Mouse (Mus musculus) 3134 (cell line): ENCODE measurements at regions not wholly inside any gene's neighbourhood (a gene's known extent, or its start where the extent isn't known, plus 50 kb on each side); places are given as distances from the start of the nearest gene placed in this dataset.
"Not testable (repeated sequence)": the region's sequence is repeated elsewhere in the genome, so short reads cannot be mapped to it uniquely, and the experiment has no call there.

ENCODE experiments used
- DNase-seq: peaks from one replicate; pipeline ENCODE4 v3.0.0-alpha.2; 2011; ENCODE audit warnings: low spot score; ENCODE audit not compliant: insufficient read length; ENCODE audit errors: extremely low read depth

DNA sequence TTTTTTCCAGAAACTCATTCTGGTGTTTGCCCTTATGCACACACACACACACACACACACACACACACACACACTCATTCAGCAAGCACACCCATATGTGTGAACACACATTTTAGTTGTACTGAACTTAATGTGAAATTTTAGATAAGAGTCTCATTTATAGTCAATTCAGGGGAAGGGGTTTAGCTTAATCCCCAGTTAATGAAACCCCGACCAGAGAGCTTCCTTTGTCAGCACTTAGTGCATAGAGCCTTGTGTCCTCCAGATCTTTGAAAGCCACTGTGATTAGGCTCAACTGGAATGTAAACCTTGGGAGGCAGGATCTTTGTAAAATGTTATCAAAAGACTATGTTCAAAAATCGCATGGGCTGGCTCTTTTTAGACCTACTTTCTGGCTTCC, 53.4 kb downstream of the Rps12 start:
- no peak for DNase-seq

DNA sequence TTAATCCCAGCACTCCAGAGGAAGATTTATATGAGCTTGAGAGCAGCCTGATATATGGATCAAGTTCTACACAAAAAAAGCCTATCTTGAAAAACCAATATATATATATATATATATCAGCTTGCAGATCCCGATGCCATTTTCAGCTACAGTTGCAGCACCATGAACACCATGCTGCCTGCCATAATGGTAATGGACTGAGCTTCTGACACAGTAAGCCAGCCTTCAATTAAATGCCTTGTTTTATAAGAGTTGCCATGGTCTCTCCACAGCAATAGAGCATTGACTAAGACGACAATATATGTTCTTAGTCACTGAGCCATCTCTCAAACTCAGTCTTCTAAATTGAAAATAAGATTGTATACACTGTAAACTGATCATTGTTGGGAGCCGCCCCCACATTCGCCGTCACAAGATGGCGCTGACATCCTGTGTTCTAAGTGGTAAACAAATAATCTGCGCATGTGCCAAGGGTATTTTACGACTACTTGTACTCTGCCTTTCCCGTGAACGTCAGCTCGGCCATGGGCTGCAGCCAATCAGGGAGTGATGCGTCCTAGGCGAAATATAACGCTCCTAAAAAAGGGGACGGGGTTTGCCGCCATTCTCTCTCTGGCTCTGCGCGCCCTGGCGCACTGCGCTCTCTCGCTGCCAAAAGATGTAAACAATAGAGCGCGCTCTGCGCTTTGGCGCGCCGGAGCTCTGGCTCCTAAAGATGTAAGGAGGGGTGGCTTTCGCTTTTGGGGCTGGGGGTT, 60.9 kb downstream of the Rps12 start:
- not testable (repeated sequence) for DNase-seq

DNA sequence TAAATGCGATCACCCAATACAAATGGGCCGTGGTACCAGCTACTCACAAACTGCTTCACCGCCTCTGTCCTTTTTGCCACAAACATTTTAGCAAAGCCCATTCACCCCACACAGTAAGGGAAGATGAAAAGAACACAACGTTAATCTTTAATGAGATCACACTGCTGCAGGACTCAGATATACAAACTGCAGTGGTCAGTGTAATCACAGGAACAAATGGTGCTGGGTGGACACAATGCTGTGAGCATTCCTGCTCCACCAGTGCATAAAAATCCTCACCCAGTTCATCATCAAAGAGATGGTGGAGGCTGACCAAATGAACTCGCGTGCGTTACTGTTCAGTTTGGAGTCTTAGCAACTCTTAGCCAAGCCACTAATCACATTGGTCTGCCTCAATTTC, 69.0 kb downstream of the Rps12 start:
- DNase-seq, result no peak

GRCm38 (mm10) chr10:23715511-23715910, 71.6 kb downstream of the Rps12 start:
- no peak for DNase-seq

GRCm38 (mm10) chr10:23715101-23715500, 72.0 kb downstream of the Rps12 start:
- no peak for DNase-seq

- no peak for DNase-seq
These were observed 74.2 kb downstream of the Rps12 start for GRCm38 (mm10) chr10:23712691-23713378.

DNA sequence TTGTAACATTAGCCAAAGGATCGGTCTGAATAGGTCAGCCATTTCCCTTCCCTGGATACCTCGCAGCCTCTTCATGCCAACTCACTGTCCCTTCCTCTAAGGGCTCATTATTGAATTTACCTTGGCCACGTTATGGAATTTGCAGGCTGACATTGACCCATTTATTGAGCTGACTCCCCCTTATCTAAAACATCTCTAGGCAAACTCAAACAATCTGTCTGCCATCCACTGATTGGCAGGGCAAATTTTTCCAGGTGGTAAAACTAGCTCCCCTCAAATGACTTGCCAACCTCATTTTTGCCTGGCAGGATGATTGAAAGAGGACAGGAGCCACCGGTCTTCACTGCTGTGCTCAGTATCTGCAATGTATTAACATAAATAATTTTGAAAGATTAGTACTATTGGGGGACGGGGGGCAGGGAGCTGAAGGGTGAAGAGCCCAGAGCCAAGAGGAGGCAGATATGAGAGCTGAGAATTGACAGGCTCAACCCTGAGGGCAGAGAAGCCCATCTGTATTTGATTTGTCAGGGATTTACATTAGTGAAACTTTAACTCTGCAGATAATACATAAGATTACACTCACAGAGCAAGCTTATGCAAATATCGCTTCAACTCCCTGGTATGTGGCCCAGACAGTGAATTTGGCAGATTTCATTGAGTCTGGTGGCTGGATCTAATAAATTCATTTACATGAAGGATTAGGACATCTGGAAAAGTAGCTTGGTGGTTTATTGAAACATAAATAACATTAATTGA, 75.5 kb downstream of the Rps12 start:
- DNase-seq, result no peak

GRCm38 (mm10) chr10:23710999-23711398, 76.1 kb downstream of the Rps12 start:
- DNase-seq, result no peak

DNA sequence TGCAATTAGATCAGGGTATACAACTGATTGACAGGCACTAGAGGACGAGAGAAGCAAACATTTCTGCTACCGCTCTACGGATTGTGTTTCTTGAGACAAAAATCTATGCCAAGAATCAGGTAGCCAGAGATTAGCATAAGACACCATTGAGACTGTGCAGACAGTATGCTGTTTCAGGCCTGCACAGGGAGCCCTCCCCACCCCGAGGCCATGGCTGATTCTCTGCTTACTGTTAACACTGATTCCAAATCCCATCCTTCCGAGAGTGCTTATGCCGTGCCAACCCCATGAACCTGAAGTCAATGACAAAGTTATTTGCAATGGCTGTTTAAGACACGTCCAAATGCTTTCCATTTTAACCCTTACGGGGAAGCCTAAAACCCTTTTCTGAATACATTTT, 78.8 kb downstream of the Rps12 start:
- no peak for DNase-seq

- DNase-seq, result no peak
These were observed 79.9 kb downstream of the Rps12 start for GRCm38 (mm10) chr10:23707141-23707540.

DNA sequence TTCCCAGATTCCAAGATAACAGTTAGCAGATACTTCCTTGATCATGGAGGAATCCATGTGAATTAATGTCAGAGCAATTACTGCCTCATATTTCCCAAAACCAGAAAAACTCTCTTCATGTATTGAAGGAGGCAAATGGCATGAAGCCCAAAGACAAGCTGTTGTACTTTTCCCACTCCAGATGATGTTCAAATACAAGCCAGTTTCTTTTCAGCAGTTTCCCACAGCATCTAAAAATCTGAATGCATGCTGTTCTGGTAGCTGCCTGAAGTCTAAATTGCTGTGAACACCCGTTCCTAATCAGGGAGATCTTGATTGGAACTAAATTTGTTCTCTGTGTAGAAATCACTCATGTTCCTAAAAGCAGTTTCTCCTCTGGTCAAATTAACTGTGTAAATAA, 83.0 kb downstream of the Rps12 start:
- DNase-seq, result no peak

- no peak for DNase-seq
These were observed 95.8 kb downstream of the Rps12 start for GRCm38 (mm10) chr10:23691291-23691690.

DNA sequence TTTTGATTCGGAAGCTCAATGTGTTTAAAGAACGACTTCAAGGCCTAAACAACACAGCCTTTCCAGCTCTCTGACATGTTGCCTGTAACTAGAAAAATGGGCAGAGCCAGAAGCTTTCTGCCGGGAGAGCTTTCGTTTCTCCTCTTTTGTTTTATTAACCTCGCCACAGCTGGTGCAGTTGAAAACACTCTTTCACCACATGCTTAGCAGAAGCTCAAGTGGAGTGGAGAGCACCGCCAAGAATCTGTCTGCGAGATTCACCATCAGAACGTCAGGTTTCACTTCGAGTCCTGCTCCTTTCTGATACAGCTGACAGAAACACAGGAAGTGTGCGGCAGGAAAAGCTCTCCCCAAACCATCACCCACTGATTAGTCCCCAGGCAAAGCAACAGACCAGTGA, 100.1 kb downstream of the Rps12 start:
- no peak for DNase-seq

DNA sequence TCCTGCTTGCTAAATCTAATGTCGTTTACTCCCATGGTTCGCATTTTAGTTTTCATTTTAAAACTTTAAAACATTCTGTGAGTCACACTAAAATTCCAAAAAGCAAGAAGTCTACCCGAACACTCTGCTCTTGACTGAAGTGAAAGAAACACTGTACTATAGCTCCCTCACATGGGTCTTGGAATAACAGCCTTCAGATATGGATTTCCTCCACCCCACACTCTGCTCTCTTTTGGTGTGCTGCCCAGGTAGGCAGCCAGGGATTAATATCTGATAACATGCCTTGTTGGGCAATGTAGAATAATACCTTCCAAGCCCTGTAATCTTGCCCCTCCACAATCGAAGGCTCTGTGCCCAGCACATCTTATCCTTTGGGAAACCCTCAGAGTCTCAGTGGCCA, 104.0 kb downstream of the Rps12 start:
- DNase-seq, result no peak

DNA sequence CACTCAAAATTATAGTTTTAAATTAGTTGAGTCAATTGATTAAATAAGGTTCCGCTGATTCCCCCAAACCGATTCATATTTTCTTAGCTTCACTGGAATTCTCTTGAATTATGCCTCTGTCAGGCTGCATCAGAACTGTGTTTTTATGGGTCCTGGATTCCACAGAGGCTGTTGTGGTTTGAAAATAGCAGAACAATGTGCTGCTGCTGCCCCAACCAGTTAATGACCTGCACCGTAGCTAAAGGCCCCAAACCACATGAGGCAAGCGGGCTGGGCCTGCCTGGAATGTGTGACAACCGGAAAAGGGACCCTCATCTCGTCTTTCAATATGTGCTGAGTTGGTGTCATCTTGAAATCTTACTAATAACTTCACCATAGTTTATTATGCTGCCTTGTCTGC, 111.2 kb downstream of the Rps12 start:
- no peak for DNase-seq

DNA sequence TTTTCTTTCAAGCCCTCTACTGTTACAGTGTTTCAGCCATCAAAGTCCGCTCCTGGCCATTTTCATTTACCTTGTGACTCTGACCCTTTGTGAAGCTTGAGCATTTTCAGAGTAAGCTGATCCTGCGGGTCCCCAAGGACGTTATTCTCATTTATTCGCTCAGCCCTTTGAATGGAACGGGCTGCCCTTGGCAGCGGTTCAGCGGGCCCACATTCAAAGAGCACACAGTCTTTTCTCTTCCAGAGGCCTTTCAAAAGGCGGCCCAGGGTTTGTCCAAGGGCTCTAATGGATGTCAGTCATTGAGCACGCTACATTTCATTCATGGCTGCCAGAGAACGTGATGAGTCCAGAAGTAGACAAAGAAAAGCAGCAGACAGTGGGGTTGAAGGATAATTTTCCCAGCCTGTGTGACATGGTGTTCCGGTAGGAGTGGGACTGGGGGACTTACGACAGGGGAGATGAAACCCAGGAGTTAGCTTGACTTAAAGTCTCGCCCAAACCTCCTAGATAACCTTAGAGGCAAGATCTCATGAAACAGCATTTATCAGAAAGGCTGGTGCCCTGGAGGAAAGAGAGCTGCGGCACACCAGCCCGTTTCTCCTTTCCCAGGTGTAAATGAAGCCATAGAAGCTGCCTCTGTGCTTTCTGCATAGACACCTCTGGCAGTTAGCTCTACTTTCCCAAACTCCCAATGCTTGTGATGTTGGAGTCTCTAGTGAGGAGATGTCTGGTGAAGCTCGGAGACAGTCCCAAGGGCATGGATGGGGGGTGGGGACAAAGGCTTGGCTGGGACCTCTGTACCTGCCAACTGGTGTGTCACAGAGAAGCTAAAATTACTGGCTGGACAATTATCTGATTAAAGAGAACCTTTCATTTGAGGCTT, 112.2 kb downstream of the Rps12 start:
- no peak for DNase-seq

- no peak for DNase-seq
These were observed 114.8 kb downstream of the Rps12 start for GRCm38 (mm10) chr10:23672296-23672695.

DNA sequence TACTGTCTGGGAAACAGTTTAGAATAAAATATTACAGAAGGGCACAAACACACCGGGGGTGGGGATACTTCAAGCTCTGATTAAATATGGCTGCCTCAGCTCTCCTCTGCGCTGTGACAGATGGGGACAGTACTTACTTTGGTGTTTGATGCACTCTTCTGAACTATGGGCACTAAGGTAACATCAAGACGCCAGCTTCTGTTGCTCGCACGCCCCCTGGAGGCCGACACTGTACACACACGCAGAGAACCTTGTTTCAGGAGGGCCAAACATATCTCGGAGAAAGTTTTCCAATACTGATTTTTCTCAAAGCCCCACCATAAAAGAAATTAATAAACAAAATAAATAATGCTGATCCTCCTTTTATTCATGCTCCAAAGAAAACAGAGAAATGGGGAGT, 115.6 kb downstream of the Rps12 start:
- no peak for DNase-seq

DNA sequence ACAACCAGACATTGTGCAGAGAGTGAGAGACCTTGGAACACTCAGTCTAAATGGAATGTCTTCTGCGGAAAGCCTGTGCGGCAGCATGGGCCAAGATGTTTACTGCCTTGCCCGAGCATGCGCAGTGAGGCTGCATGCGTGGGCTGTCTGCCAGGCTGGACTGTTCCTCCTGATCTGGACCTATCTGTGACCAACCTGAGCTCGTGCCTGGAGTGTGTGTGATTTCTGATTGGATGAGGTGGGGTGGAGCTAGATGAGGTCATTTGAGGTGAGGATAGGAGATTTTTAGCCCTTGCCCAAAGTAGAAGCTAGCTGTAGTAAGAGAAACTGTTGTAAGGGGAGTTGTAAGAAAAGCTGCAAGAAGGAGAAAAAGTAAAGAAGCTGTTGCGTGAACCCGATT, 121.2 kb downstream of the Rps12 start:
- not testable (repeated sequence) for DNase-seq

GRCm38 (mm10) chr10:23626201-23626600, 160.9 kb downstream of the Rps12 start:
- no peak for DNase-seq

GRCm38 (mm10) chr10:23612030-23612429, 175.0 kb downstream of the Rps12 start:
- no peak for DNase-seq
